Mouse (Mus musculus) limb, embryonic 10.5 days (tissue): Measurements from ENCODE around the gene B3gnt9. TPM values are rescaled to one million over a fixed set of nuclear protein-coding genes. Genes with fewer than 3 reads are reported as not detected.
"Not testable (repeated sequence)": the region's sequence is repeated elsewhere in the genome, so short reads cannot be mapped to it uniquely, and the experiment has no call there.

Source experiments
- DNase-seq: peaks from one replicate; pipeline ENCODE4 v3.0.0-alpha.2; 2017; ENCODE audit warnings: low spot score
- H3K27ac ChIP-seq: fragments of 300-500 bp; sonication (generic); 2 replicates; pipeline ENCODE4 v1.5.1; 2016; ENCODE audit warnings: mild to moderate bottlenecking
- H3K27me3 ChIP-seq: fragments of 300-500 bp; sonication (generic); 2 replicates; pipeline ENCODE4 v1.6.1; 2016; ENCODE audit warnings: low read depth, mild to moderate bottlenecking; ENCODE audit not compliant: poor library complexity, severe bottlenecking
- H3K36me3 ChIP-seq: fragments of 300-500 bp; sonication (generic); 2 replicates; pipeline ENCODE4 v1.6.1; 2016; ENCODE audit warnings: mild to moderate bottlenecking, moderate library complexity
- H3K4me1 ChIP-seq: fragments of 300-500 bp; sonication (generic); 2 replicates; pipeline ENCODE4 v1.6.1; 2016
- H3K4me3 ChIP-seq: fragments of 300-500 bp; sonication (generic); 2 replicates; pipeline ENCODE4 v1.5.1; 2016; ENCODE audit warnings: mild to moderate bottlenecking, moderate library complexity
- H3K9me3 ChIP-seq: fragments of 300-500 bp; sonication (generic); replicated peaks from 2 replicates; pipeline ENCODE4 v1.6.1; 2016; ENCODE audit warnings: mild to moderate bottlenecking
- WGBS: fragments of 180-500 bp; shearing (Covaris S2); methylation state at CpG from one replicate; pipeline ENCODE4 v1.1.7; 2016; 5-methylcytosine and 5-hydroxymethylcytosine counted together
- polyA plus RNA-seq: library from polyadenylated mRNA; unstranded; fragments of >200 nt; fragmentation: Nextera tagmentation; extraction: Ambion mirVana; gene quantifications from 2 replicates; pipeline ENCODE4 v1.2.1, GENCODE M21; 2016

The B3gnt9 gene
- 1.4 and 1.7 TPM in 2 replicates for polyA plus RNA-seq

DNA sequence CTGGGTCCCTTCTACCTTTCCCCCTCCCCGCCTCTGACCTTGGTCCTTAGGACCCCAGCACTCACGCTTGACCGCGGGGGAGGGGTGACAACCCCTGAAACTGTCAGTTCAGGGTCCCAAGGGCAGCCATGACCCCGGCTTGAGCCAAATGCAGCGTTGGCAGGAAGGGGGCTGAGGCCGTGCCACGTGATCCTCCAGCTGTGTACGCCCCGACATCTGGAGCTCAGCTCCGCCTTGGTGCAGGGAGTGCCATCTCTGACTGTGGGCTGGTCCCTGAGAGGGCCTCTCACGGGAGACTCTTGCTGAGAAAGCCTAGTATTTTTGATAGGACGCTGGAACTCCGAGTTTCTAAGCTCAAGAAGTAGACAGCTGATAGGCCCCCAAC lies at the start of gene B3gnt9:
B3gnt9 (minus strand) TSS at position 188 of the 385 bp plus-strand sequence.
- Histone ChIP-seq H3K4me3 (peak within 1 kb of the TSS; percentile 63), H3K27ac (peak within 1 kb of the TSS; percentile 85), H3K9me3 (no peaks in the 10 kb centered on the region), H3K36me3 (peaks cover 38% of the 10 kb centered on the region), H3K4me1 (peaks cover 40% of the 10 kb centered on the region), H3K27me3 (peaks cover 51% of the 10 kb centered on the region)
- peak; percentile 77 for DNase-seq
- under 1% methylated on average over 14 of the region's 14 CpGs for WGBS

DNA sequence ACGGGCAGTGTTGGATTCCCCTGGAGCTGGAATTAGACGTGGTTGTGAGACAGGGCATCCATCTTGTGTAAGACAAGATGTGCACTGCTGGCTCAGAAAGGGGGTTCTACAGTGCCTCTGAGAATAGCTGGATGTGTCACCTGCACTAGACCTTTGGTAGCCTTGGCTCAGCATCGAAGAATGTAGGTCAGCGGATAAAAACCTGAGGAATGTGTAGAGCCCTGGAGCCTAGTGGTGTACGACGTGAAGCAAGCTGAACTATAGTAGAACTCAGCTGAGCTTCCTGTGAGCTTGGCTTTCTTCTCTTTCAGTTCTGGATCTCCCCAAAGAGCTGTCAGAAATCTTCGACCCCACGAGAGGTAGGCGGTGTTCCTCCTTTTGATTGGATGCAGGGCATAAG lies 48.9 kb upstream of the B3gnt9 start:
- Histone ChIP-seq H3K4me1 (peaks cover 25% of the 10 kb centered on the region), H3K27ac (no peak overlapping the region), H3K27me3 (no peaks in the 10 kb centered on the region), H3K36me3 (peaks cover 86% of the 10 kb centered on the region), H3K4me3 (no peak overlapping the region), H3K9me3 (no peaks in the 10 kb centered on the region)
- no peak for DNase-seq
- WGBS, result 87% methylated on average over 9 of the region's 9 CpGs

DNA sequence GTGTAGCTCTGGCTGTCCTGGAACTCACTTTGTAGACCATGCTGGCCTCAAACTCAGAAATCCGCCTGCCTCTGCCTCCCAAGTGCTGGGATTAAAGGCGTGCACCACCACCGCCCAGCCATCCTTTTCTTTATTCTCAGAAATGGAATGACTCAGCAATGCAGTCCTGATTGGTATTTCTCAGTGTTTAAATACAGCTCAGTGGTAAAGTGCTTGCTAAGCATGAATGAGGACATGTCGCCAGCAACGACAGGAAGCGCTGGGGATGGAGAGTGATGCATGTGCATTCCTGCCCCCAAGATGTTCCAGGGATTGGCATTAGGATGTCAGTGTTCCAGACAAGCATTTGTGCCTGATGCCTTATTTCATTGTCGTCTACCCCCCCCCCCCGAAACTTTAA lies 48.4 kb upstream of the B3gnt9 start:
- H3K4me1 ChIP-seq, result peaks cover 30% of the 10 kb centered on the region

DNA sequence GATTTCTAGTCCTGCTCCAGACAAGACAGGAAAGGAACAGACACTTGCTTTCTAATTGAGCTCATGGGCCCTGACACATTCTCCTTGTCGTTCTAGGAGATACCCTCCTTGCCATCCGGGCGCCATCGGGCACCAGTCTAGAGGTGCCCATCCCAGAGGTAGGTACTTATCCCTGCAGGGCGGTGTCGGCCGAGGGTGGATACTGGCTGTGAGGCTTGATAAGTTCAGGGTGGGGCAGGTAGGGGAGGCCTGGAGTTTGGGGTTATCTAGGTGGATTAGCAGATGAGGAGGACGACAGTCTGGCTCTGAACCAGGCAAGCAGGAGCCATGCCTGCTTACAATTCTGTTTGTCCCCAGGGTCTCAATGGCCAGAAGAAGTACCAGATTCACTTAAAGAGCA lies 45.0 kb upstream of the B3gnt9 start:
- Histone ChIP-seq H3K4me3 (no peak overlapping the region), H3K27me3 (peaks cover 5% of the 10 kb centered on the region; the same call in 1 of the 2 replicates), H3K4me1 (peaks cover 36% of the 10 kb centered on the region), H3K36me3 (peaks cover 65% of the 10 kb centered on the region), H3K9me3 (no peaks in the 10 kb centered on the region), H3K27ac (no peak overlapping the region)
- DNase-seq, result no peak
- 97% methylated on average over 8 of the region's 8 CpGs for WGBS

More for the DNA sequence above, 48.4 kb upstream of the B3gnt9 start:
- no peaks in the 10 kb centered on the region for H3K9me3 ChIP-seq
- H3K27ac ChIP-seq, result no peak overlapping the region
- no peak overlapping the region for H3K4me3 ChIP-seq
- DNase-seq, result no peak
- WGBS, result 92% methylated on average over 8 of the region's 8 CpGs
- no peaks in the 10 kb centered on the region for H3K27me3 ChIP-seq
- H3K36me3 ChIP-seq, result peaks cover 86% of the 10 kb centered on the region

DNA sequence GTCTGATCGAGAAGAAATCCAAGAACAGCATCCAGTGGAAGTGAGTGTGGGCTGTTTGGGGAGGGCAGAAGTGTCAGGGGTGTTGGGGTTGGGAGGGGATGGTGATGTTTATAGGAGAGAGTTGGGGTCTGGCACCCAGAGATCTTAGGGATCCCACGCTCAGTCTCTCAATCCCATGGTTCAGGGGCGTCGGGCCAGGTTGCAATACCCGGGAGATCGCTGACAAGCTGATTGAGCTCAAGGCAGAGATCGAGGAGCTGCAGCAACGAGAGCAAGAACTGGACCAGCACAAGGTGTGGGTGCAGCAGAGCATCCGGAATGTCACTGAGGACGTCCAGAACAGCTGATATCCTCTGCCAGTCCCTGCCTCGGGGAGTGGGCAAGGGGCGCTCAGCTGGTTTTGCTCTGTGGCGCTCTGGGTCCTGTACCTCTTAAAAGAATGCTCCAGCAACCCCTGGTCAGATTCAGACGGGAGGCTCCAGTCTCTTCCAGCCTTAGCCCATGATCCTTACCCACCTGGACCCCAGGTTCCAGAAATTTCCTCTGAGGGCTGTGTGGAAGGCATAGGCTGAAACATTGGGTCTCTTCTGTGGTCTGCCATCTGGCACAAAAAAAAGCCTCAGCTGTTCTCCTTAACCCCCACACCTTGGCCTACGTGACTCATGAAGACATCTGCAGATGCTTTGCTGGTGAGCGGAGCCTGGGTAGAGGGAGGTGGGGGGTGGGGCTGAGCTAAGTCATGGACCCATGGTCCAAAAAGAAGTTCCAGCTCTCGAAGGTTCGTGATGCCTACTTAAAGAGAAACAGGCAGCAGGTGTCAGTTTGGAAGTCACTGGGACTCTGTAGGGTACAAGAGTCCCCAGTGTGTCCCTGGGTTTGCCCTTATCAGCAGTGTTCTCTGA lies 43.6 kb upstream of the B3gnt9 start:
- Histone ChIP-seq H3K4me3 (peak overlapping the region; percentile 95), H3K27me3 (peaks cover 8% of the 10 kb centered on the region; the same call in 1 of the 2 replicates), H3K27ac (peak overlapping the region; percentile 91), H3K4me1 (peaks cover 29% of the 10 kb centered on the region), H3K9me3 (no peaks in the 10 kb centered on the region), H3K36me3 (peaks cover 51% of the 10 kb centered on the region)
- WGBS, result 65% methylated on average over 18 of the region's 18 CpGs
- no peak for DNase-seq

DNA sequence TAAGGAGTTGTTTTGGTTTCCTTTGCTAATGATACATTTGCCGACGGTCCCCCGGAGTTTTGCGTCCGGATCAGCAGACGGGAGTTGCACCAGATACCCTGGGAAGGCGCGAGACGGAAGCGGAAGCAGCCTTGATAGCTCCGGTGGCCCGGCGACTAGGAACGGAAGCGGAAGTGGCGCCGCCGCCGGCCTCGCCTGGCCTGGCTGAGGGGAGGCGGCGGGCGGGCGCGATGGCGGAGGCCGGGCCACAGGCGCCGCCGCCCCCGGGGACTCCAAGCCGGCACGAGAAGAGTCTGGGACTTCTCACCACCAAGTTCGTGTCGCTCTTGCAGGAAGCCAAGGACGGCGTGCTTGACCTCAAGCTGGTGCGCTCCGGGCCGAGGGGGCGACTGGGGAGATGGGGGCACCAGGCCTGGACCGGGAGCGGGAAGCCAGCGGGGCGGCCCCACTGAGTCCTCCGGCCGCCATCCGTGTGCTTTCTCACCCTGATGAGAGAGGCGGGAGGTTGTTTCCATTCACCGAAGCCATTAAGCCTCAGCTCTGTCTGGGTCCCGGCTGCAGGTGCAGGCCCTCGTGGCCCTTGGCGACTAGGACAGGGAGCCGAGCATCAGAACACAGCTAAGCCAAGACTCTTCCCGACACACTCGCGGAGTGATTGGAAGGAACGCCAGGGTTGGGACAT lies 42.7 kb upstream of the B3gnt9 start, which contains the start of gene E2f4:
E2f4 (plus strand) TSS at position 153 of the 682 bp plus-strand sequence.
- H3K4me1 ChIP-seq, result peaks cover 34% of the 10 kb centered on the region
- peak within 1 kb of the TSS; percentile 95 for H3K4me3 ChIP-seq
- H3K27ac ChIP-seq, result peak within 1 kb of the TSS; percentile 91
- H3K27me3 ChIP-seq, result peaks cover 18% of the 10 kb centered on the region
- H3K9me3 ChIP-seq, result no peaks in the 10 kb centered on the region
- DNase-seq, result peak; percentile 99
- H3K36me3 ChIP-seq, result peaks cover 42% of the 10 kb centered on the region
- under 1% methylated on average over 58 of the region's 58 CpGs for WGBS

DNA sequence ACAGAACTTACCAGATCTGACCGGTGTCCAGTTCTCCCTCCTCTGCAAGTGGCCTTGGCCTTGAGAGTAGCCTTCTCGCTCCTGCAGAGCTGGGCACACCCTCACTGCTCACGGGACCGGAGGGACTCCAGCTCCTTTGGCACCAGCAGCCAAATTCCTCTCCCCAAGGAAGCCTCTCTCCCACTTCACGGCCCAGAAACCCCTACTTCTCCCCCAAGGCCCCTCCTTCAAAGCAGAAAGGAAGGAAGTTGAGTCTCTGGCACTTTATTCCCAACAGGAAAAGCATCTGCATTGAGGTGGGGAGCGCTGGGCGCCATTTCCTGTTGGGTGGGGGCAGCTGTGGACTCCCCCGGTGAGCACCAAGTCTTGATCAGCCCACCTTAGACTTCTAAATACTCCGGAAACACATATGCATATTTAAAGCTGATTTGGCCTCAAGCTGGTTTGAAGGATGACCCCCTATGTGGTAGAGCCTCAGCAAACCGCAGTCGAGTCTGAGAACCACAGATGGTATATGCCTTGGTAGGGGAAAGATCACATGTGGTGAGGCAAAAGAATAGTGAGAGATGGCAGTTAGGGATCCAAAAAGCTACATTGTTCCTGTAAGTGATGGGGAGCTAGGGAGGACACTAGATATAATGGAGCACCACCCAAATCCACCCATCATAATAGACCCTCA lies 41.1 kb upstream of the B3gnt9 start, which contains the start of gene Exoc3l:
Exoc3l (minus strand) TSS at position 207 of the 679 bp plus-strand sequence.
- Histone ChIP-seq H3K27me3 (peaks cover 21% of the 10 kb centered on the region), H3K4me1 (peaks cover 34% of the 10 kb centered on the region), H3K4me3 (peak within 1 kb of the TSS; percentile 95), H3K9me3 (no peaks in the 10 kb centered on the region), H3K27ac (peak within 1 kb of the TSS; percentile 91; the same call in 1 of the 2 replicates), H3K36me3 (peaks cover 25% of the 10 kb centered on the region)
- 65% methylated on average over 11 of the region's 11 CpGs for WGBS
- no peak for DNase-seq

DNA sequence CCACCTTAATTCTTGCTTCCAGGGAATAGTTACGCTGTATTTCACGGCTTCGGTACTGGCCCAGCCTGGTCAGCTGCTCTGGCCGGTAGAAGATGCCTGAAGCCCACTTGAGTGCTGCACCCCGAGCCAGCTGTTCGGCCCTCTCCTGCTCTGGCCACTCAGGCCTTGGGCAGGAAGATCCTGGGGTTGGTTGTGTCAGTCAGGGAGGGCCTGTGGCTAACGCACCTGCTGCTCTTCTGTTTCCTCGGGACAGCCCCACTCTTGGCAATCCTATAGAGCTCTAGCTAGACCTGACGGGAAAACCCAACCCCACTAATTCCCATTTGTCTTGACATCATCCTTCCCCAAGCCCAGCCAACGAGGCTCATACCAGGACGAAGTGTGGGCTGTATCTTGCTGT lies 40.3 kb upstream of the B3gnt9 start:
- DNase-seq, result no peak
- no peaks in the 10 kb centered on the region for H3K9me3 ChIP-seq
- peaks cover 18% of the 10 kb centered on the region for H3K36me3 ChIP-seq
- H3K4me3 ChIP-seq, result peak overlapping the region; percentile 20; the same call in 1 of the 2 replicates
- H3K27me3 ChIP-seq, result peaks cover 29% of the 10 kb centered on the region
- 72% methylated on average over 11 of the region's 11 CpGs for WGBS
- H3K27ac ChIP-seq, result no peak overlapping the region
- H3K4me1 ChIP-seq, result peaks cover 40% of the 10 kb centered on the region

DNA sequence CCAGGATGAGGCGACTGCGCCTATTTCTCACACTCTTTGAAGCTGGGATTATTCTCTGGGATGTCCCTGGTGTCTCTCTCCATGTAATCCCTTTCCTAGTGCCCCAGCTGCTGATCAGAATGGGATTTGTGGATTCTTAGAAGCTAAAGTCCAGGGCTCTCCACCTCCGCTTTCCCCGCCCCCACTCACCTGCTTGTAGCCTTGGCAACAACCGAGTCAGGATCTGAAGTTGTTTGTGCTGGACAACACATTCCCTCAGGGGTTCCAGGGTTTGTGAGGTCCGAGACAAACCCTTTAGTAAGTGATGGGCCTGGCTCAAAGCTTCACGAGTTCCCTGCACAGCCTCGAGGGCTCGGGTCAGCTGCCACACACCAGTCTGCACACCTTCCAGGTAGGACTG lies 39.8 kb upstream of the B3gnt9 start:
- DNase-seq, result no peak

DNA sequence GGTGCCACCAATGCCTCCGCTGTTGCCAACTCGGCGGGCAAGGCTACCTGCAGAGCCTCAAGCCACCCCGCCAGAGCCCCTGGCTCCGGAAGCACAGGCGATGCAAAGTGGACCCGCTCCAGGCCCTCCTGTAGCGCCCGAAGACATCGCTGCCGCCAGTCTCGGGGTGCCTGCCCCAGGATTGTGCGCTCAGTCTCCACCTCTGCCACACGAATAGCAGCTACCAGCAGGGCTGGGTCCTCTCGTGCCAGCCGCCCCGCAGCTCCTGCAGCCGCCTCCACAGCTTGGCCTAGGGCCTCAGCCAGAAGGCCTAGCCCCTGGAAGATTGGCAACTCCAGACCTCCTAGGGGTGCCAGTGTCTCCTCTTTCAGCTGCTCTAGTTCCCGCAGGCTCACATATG lies 38.5 kb upstream of the B3gnt9 start:
- WGBS, result 71% methylated on average over 19 of the region's 19 CpGs
- no peak for DNase-seq
- peaks cover under 1% of the 10 kb centered on the region; the same call in 1 of the 2 replicates for H3K36me3 ChIP-seq
- H3K9me3 ChIP-seq, result no peaks in the 10 kb centered on the region
- H3K4me3 ChIP-seq, result no peak overlapping the region
- H3K4me1 ChIP-seq, result peaks cover 49% of the 10 kb centered on the region
- peaks cover 37% of the 10 kb centered on the region for H3K27me3 ChIP-seq
- no peak overlapping the region for H3K27ac ChIP-seq

More for the DNA sequence above, 39.8 kb upstream of the B3gnt9 start:
- Histone ChIP-seq H3K4me3 (no peak overlapping the region), H3K27me3 (peaks cover 34% of the 10 kb centered on the region), H3K9me3 (no peaks in the 10 kb centered on the region), H3K36me3 (peaks cover 13% of the 10 kb centered on the region), H3K4me1 (peaks cover 45% of the 10 kb centered on the region), H3K27ac (no peak overlapping the region)
- 66% methylated on average over 9 of the region's 9 CpGs for WGBS

DNA sequence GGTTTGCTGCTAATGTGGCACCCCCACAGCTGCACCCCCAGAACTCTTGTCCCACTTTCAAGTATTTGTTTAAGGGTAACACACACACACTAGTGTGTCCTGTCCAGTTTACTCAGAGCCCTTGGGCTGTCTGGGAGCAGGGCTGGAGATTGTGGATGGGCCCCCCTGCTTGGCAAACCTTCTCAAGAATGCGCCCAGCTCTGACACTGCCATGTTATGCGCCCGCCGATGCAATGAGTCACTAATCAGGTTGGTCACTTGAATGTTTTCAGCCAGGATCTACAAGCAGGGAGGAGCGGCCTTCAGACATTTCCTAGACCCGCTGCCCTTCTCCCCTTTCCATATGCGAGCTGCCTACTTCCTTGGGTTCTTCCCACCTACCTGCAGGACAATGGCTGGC lies 37.5 kb upstream of the B3gnt9 start:
- peaks cover 45% of the 10 kb centered on the region for H3K4me1 ChIP-seq
- H3K36me3 ChIP-seq, result no peaks in the 10 kb centered on the region
- H3K27ac ChIP-seq, result no peak overlapping the region
- H3K4me3 ChIP-seq, result no peak overlapping the region
- H3K9me3 ChIP-seq, result no peaks in the 10 kb centered on the region
- 76% methylated on average over 7 of the region's 7 CpGs for WGBS
- peaks cover 37% of the 10 kb centered on the region for H3K27me3 ChIP-seq
- DNase-seq, result no peak

DNA sequence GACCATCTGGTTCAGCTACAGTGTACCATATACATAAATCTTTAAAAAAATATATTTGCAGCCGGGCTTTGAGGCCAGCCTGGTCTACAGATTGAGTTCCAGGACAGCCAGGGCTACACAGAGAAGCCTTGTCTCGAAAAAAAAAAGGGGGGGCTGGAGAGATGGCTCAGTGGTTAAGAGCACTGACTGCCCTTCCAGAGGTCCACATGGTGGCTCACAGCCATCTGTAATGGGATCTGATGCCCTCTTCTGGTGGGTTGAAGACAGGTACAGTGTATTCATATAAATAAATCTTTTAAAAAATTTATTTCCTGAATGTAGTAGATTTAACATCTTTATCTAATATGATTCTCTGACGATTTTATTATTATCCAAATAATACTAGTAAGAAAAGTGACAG lies 36.8 kb upstream of the B3gnt9 start:
- H3K9me3 ChIP-seq, H3K27ac ChIP-seq, DNase-seq, H3K36me3 ChIP-seq, H3K4me3 ChIP-seq: not testable (repeated sequence)
- 72% methylated on average over 3 of the region's 3 CpGs for WGBS
- Histone ChIP-seq H3K27me3 (peaks cover 44% of the 10 kb centered on the region), H3K4me1 (peaks cover 39% of the 10 kb centered on the region)
